Mouse (Mus musculus): ENCODE data around the gene Fgfr2.

GRCm38 (mm10) chr7:133101070-133101469 lies 22.1 kb downstream of the Fgfr2 start:
- TF ChIP-seq CTCF (IDR thresholded peaks at IDR 0.05; ENCODE audit: borderline replicate concordance, extremely low read depth, insufficient read depth, insufficient read length) (no peak), POLR2A (IDR thresholded peaks at IDR 0.05; ENCODE audit: borderline replicate concordance, extremely low read depth, insufficient read depth, insufficient read length, poor library complexity, severe bottlenecking) (no peak)

All from brain, embryonic 14.5 days (tissue).